Mouse (Mus musculus) layer of hippocampus, adult 2 months (tissue): ENCODE results near the gene Cbwd1. TPM values are rescaled to one million over a fixed set of nuclear protein-coding genes. Genes with fewer than 3 reads are reported as not detected.

ENCODE experiments used
- DNase-seq, 2 experiments: peaks; one replicate each; pipeline ENCODE4 v3.0.0; 2022; ENCODE audit warnings: low spot score in 2 of 2
- H3K27ac ChIP-seq: fragments of 200-600 bp; 2 replicates; pipeline ENCODE4 v1.8.1; 2022
- H3K4me3 ChIP-seq: fragments of 200-600 bp; 2 replicates; pipeline ENCODE4 v1.8.1; 2022; ENCODE audit warnings: mild to moderate bottlenecking
- CTCF ChIP-seq: fragments of 200-600 bp; conservative IDR thresholded peaks from 2 replicates; pipeline ENCODE4 v1.8.1; 2022; ENCODE audit warnings: antibody characterized with exemption, mild to moderate bottlenecking, moderate library complexity
- total RNA-seq, 2 experiments: library from RNA; stranded (reverse); gene quantifications; 2 replicates each; pipeline ENCODE4 v1.2.3; 2021

Cbwd1 gene
- total RNA-seq, 2 experiments from 2014 or later: 14.8 to 16.4 TPM

- Histone ChIP-seq H3K4me3 (no peak overlapping the region), H3K27ac (peak overlapping the region; percentile 36; the same call in 1 of the 2 replicates)
- TF ChIP-seq CTCF: no peak
- no peak for DNase-seq
Observed at GRCm38 (mm10) chr19:24966203-24966602, 4.8 kb upstream of the Cbwd1 start.

- peak; percentile 87 for TF ChIP-seq CTCF
- no peak overlapping the region for H3K4me3 ChIP-seq
- no peak overlapping the region for H3K27ac ChIP-seq
- peak; percentile 26 to 57 for DNase-seq
Observed at GRCm38 (mm10) chr19:24958531-24958930, 2.9 kb downstream of the Cbwd1 start.

GRCm38 (mm10) chr19:24945521-24946262, 15.7 kb downstream of the Cbwd1 start:
- TF ChIP-seq CTCF: no peak
- DNase-seq: no peak

GRCm38 (mm10) chr19:24937084-24937483, 24.3 kb downstream of the Cbwd1 start:
- DNase-seq: no peak
- Histone ChIP-seq H3K4me3 (no peak overlapping the region), H3K27ac (no peak overlapping the region)
- no peak for TF ChIP-seq CTCF

More at GRCm38 (mm10) chr19:24945521-24946262, 15.7 kb downstream of the Cbwd1 start:
- H3K4me3 ChIP-seq: no peak overlapping the region
- no peak overlapping the region for H3K27ac ChIP-seq

GRCm38 (mm10) chr19:24929041-24929440, 32.4 kb downstream of the Cbwd1 start:
- no peak for TF ChIP-seq CTCF
- no peak for DNase-seq
- H3K27ac ChIP-seq: no peak overlapping the region
- no peak overlapping the region for H3K4me3 ChIP-seq

GRCm38 (mm10) chr19:24920866-24921265, 40.5 kb downstream of the Cbwd1 start:
- no peak for DNase-seq
- Histone ChIP-seq H3K4me3 (no peak overlapping the region), H3K27ac (no peak overlapping the region)
- TF ChIP-seq CTCF: no peak

- TF ChIP-seq CTCF: no peak
- no peak for DNase-seq
- no peak overlapping the region for H3K27ac ChIP-seq
- no peak overlapping the region for H3K4me3 ChIP-seq
Observed at GRCm38 (mm10) chr19:24908385-24909155, 52.8 kb downstream of the Cbwd1 start.

- Histone ChIP-seq H3K4me3 (no peak overlapping the region), H3K27ac (no peak overlapping the region)
- no peak for DNase-seq
- no peak for TF ChIP-seq CTCF
Observed at GRCm38 (mm10) chr19:24907655-24908054, 53.8 kb downstream of the Cbwd1 start.

GRCm38 (mm10) chr19:24902821-24903220, 58.6 kb downstream of the Cbwd1 start:
- Histone ChIP-seq H3K27ac (no peak overlapping the region), H3K4me3 (no peak overlapping the region)
- DNase-seq: no peak
- TF ChIP-seq CTCF: no peak

- no peak overlapping the region for H3K4me3 ChIP-seq
- 0 out of 2 replicates have a peak, but pooled peaks have one; percentile 4 for TF ChIP-seq CTCF
- no peak overlapping the region for H3K27ac ChIP-seq
- DNase-seq: no peak
Observed at GRCm38 (mm10) chr19:24902256-24902655, 59.2 kb downstream of the Cbwd1 start.

GRCm38 (mm10) chr19:24901666-24902065, 59.7 kb downstream of the Cbwd1 start:
- no peak for DNase-seq
- no peak overlapping the region for H3K27ac ChIP-seq
- TF ChIP-seq CTCF: no peak
- H3K4me3 ChIP-seq: no peak overlapping the region

- Histone ChIP-seq H3K27ac (no peak within 1 kb of the TSS), H3K4me3 (peak within 1 kb of the TSS; percentile 36)
- no peak for DNase-seq
- TF ChIP-seq CTCF: no peak
Observed at GRCm38 (mm10) chr19:24900581-24901220, 60.7 kb downstream of the Cbwd1 start, which contains the start of gene Foxd4. Gene Foxd4 (minus strand): TSS chr19:24901197.
